Mouse (Mus musculus) frontal cortex, postnatal 14 days (tissue): ENCODE measurements at regions not wholly inside any gene's neighbourhood (a gene's known extent, or its start where the extent isn't known, plus 50 kb on each side); places are given as distances from the start of the nearest gene placed in this dataset.
"Not testable (repeated sequence)": the region's sequence is repeated elsewhere in the genome, so short reads cannot be mapped to it uniquely, and the experiment has no call there.

ENCODE experiments used
- DNase-seq, 2 experiments: peaks; one replicate each; pipeline ENCODE4 v3.0.0; 2022; ENCODE audit warnings: low spot score in 2 of 2

DNA sequence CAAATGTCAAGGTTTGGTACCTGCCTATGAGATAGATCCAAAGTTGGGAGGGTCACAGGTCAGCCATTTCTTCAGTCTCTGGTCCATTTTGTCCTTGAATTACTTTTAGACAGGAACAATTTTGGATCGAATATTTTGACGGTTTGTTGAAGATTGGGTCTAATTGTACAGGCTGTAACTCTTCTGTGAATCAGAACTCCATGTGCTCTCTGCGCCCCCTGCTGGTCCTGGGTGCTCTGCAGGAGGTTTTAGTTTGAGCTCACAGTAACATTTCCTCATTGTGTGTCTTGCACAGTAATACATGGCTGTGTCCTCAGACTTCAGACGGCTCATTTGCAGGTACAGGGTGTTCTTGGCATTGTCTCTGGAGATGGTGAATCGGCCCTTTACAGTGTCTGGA is 158.1 kb downstream of the Adam6a start:
- not testable (repeated sequence) for DNase-seq

DNA sequence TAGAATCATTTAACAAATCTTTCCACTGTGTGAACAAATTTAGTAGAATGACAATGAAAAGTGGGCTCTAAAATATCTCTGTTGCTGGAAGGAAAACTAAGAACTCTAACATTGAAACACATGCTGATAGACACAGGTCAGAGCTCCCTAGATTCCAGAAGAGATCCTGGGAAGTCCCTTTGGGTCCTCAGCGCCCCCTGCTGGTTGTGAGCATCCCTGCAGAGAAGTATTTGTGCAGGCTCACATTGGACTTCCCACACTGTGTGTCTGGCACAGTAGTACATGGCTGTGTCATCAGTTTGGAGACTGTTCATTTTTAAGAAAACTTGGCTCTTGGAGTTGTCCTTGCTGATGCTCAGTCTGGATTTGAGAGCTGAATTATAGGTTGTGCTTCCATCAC is 172.7 kb downstream of the Adam6a start:
- not testable (repeated sequence) for DNase-seq

DNA sequence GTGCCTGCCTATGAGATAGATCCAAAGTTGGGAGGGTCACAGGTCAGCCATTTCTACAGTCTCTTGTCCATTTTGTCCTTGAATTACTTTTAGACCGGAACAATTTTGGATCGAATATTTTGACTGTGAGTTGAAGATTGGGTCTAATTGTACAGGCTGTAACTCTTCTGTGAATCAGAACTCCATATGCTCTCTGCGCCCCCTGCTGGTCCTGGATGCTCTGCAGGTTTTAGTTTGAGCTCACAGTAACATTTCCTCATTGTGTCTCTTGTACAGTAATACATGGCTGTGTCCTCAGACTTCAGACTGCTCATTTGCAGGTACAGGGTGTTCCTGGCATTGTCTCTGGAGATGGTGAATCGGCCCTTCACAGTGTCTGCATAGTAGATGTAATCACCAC is 192.1 kb downstream of the Adam6a start:
- DNase-seq = no peak

DNA sequence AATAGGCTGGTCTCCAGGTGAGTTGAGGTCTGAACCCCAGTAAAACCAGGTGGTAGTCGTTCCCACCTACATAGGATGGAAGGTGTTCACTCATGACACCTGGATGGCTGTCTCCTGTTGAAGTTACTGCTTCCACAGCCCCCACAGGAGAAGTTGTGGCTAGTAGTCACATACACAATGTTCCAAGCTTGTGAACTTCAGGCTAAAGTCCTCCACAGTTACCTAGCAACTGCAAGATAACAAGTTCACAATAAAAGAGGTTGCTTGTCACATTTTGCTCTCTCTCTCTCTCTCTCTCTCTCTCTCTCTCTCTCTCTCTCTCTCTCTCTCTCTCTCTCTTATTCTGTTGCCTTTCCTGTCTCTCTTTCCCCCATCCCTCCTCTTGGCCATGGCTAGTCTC is 202.6 kb downstream of the Adam6a start:
- no peak for DNase-seq

DNA sequence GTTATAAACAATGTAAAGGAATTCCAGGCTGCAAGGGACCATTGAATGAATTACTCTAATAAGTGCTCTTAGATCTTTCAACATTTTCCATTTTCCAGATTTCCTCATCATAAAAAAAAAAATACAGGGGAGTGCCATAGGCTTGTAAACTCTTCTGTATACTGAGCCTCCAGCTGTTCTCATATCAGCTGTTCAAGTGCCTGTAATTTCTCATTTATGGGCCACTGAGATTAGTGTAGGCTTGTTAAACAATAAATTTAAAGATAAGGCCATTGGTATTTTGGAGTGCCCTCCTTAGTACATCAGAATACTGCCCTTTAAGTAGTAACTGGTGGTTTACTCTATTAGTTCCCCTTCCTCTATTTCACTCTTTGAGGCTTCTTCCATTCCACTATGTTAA is 204.3 kb downstream of the Adam6a start:
- no peak for DNase-seq

DNA sequence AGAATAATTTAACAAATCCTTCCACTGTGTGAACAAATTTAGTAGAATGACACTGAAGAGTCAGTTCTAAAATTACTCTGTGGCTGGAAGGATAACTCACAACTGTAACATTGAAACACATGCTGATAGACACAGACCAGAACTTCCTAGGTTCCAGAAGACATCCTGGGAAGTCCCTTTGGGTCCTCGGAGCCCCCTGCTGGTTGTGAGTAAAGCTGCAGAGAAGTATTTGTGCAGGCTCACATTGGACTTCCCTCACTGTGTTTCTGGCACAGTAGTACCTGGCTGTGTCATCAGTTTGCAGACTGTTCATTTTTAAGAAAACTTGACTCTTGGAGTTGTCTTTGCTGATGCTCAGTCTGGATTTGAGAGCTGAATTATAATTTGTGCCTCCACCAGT is 225.9 kb downstream of the Adam6a start:
- DNase-seq = no peak

DNA sequence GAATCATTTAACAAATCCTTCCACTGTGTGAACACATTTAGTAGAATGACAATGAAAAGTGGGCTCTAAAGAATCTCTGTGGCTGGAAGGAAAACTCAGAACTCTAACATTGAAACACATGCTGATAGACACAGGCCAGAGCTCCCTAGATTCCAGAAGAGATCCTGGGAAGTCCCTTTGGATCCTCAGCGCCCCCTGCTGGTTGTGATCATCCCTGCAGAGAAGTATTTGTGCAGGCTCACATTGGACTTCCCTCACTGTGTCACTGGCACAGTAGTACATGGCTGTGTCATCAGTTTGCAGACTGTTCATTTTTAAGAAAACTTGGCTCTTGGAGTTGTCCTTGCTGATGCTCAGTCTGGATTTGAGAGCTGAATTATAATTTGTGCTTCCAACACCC is 252.2 kb downstream of the Adam6a start:
- DNase-seq = not testable (repeated sequence)

GRCm38 (mm10) chr12:113826377-113826776 is 282.7 kb downstream of the Adam6a start:
- no peak for DNase-seq

DNA sequence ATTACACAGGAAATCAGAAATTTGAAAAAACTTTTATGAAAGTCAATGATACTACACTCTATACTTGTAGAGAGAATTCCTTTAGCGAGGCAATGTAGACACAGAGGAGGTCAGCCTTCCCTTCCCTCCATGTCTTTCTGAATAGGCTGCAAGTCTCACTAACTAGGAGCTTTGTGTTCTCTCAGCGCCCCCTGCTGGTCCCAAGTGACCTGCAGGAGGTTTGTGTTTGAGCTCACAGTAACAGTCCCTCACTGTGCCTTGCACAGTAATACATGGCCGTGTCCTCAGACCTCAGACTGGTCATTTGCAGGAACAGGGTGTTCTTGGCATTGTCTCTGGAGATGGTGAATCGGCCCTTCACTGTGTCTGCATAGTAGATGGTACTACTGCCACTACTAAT is 315.2 kb downstream of the Adam6a start:
- DNase-seq = peak in 1 of 2 experiments; percentile 3

GRCm38 (mm10) chr12:113878826-113879225 is 335.1 kb downstream of the Adam6a start:
- no peak for DNase-seq

DNA sequence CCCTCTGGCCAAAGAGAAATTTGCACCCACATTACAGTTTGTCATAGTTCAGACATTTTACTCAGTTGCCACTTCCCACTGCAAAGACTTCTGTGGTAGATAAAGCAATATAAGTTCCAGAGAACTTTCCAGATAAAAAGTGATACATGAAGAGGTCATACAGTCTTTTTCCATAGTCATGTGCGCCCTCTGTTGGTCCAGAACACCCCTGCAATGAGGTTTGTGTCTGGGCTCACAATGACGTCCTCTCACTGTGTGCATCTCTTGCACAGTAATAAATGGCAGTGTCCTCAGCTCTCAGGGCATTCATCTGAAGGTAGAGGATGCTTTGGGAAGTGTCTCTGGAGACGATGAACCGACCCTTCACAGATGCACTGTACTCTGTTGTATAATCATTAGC is 352.4 kb downstream of the Adam6a start:
- no peak for DNase-seq

- no peak for DNase-seq
These were observed 362.8 kb downstream of the Adam6a start for GRCm38 (mm10) chr12:113906459-113906858.

- DNase-seq = no peak
These were observed 364.0 kb downstream of the Adam6a start for GRCm38 (mm10) chr12:113907751-113908150.

- no peak for DNase-seq
These were observed 368.1 kb downstream of the Adam6a start for GRCm38 (mm10) chr12:113911770-113912169.

GRCm38 (mm10) chr12:113940721-113941120 is 397.0 kb downstream of the Adam6a start:
- no peak for DNase-seq

GRCm38 (mm10) chr12:113943661-113944327 is 400.1 kb downstream of the Adam6a start:
- DNase-seq = not testable (repeated sequence)

GRCm38 (mm10) chr12:113945786-113946185 is 402.1 kb downstream of the Adam6a start:
- not testable (repeated sequence) for DNase-seq

DNA sequence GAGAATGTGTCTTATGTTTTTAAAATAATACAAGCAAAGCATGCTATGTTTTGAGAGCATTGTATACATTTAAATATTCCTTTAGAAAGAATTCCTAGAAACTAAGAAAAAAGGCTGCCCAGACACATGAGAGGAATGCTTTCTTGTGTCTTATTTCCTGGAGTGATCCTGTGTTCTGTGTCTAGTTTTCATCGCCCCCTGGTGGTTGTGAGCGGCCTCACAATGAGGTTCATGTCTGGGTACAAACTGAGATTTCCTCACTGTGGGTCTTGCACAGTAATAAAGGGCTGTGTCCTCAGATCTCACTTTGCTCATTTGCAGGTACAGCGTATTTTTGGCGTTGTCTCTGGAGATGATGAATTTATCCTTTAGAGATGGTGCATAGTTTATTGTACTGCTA is 404.3 kb downstream of the Adam6a start:
- DNase-seq = not testable (repeated sequence)

DNA sequence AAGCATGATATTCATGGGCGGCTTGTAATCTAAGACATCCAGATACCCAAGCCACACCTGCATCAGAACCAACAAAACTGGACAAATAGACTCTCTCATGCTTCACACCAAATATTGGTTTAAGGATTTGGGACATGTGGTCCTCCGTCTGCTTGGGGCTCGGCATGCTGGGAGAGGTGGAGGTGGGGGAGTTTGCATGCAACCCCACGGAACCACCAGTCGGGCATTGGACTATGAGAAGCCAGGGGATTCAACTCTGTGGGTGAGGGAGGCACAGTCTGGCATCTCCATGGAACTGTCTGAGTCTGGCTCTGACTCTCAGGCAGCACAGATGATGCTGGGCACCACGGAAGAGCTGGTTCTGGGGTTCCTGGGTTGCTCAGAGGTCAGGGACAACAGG is 430.6 kb downstream of the Adam6a start:
- no peak for DNase-seq

GRCm38 (mm10) chr12:113981613-113982012 is 437.9 kb downstream of the Adam6a start:
- DNase-seq = peak; percentile 12 to 73

DNA sequence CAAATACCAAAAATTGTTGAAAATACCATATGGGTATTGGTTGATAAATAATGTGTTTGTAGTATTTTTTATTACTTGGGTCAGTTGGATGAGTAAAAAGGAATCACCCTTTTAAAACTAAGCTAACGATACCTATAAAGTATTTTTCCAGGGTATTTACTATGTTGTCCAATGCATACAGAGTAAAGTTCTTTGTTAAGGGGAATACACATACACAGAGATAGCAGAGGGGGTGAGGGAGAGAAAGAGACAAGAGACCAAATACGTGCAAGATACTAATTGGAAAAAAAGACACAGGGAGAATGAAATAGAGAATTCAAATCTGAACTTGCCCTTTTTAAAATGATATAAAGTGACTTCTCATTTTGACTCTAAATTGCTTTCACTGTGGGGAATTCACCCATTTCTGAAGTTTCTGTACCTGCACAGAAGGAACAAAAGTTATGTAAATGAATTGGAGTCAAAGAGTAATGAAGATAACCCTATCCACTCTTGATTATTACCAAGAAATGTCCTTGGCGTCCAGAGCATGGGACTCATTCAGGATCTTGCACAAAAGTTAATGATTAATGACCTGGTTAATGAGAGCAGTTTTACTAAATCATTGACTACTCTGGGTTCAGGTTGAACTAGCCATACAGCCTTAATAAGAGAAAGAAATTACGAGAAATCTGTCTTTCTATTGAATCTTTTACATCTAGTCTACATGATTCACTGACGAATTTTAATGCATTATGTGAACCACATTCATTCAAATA is 443.7 kb downstream of the Adam6a start:
- DNase-seq = no peak

- DNase-seq = no peak
These were observed 448.7 kb downstream of the Adam6a start for GRCm38 (mm10) chr12:113992425-113992824.

- not testable (repeated sequence) for DNase-seq
These were observed 450.6 kb downstream of the Adam6a start for GRCm38 (mm10) chr12:113994284-113994683.
